Mouse (Mus musculus) kidney, adult 11 months (tissue): ENCODE measurements around the gene Vmn1r55.
"Not testable (repeated sequence)": the region's sequence is repeated elsewhere in the genome, so short reads cannot be mapped to it uniquely, and the experiment has no call there.

Source experiments
- DNase-seq: peaks from one replicate; pipeline ENCODE4 v3.0.0; 2022

Vmn1r55 gene

GRCm38 (mm10) chr7:5080815-5081214 is 68.7 kb downstream of the Vmn1r55 start:
- no peak for DNase-seq

- peak; percentile 94 for DNase-seq
These were observed 69.3 kb downstream of the Vmn1r55 start, which contains the start of gene Epn1 for GRCm38 (mm10) chr7:5080010-5080751. TSS of gene Epn1 (plus strand) at chr7:5080235.

- not testable (repeated sequence) for DNase-seq
These were observed 70.0 kb downstream of the Vmn1r55 start for GRCm38 (mm10) chr7:5079365-5080009.
